Mouse (Mus musculus) G1E (cell line): ENCODE data around the gene Tbcel.

Source experiments
- CTCF ChIP-seq: IDR thresholded peaks from 2 replicates; pipeline ENCODE4 v1.5.1; 2012; ENCODE audit warnings: low read depth, low read length, inconsistent platforms, mixed read lengths
- GATA1 ChIP-seq: IDR thresholded peaks from 2 replicates; pipeline ENCODE4 v1.6.1; 2012; ENCODE audit warnings: borderline replicate concordance, low read length, inconsistent platforms, mixed read lengths
- GATA2 ChIP-seq: IDR thresholded peaks from 2 replicates; pipeline ENCODE4 v1.6.1; 2012; ENCODE audit warnings: low read depth, low read length, inconsistent platforms, borderline replicate concordance
- POLR2AphosphoS5 ChIP-seq: IDR thresholded peaks from 2 replicates; pipeline ENCODE4 v1.6.1; 2012; ENCODE audit warnings: low read depth, low read length, inconsistent platforms; ENCODE audit not compliant: insufficient replicate concordance
- TAL1 ChIP-seq: conservative IDR thresholded peaks from 2 replicates; pipeline ENCODE4 v1.6.1; 2012; ENCODE audit warnings: low read depth, low read length, inconsistent platforms, mixed read lengths

GRCm38 (mm10) chr9:42460353-42460752 lies 47.3 kb downstream of the Tbcel start:
- no peak for TF ChIP-seq POLR2AphosphoS5
- TF ChIP-seq CTCF = no peak
- no peak for TF ChIP-seq TAL1
- TF ChIP-seq GATA1 = no peak
- no peak for TF ChIP-seq GATA2
